Comparison of ENCODE assay signal across 23 mouse cellular contexts in genomic region chr9:58967371-58967770, GRCm38 (mm10).
"Had no signal": no experiment of that assay in that cellular context is flagged by ENCODE, and none has a peak within 500 bp of the region (broad histone marks: within the 10 kb centered on the region; RNA-seq: fewer than 3 reads in every experiment).

No protein-coding gene starts in this region.

- H3K4me1 ChIP-seq: heart, embryonic 12.5 days; hindbrain, embryonic 10.5 days; hindbrain, embryonic 12.5 days; intestine, embryonic 15.5 days; limb, embryonic 13.5 days; limb, embryonic 15.5 days; liver, embryonic 12.5 days had no signal

- DNase-seq: gastrocnemius, adult 2 months; gastrocnemius, postnatal 10 days; gastrocnemius, postnatal 25 days; heart, adult 18-20 months; heart, postnatal 10 days; heart, postnatal 4 days; kidney, adult 11 months; kidney, adult 2 months; kidney, postnatal 10 days; kidney, postnatal 25 days; kidney, postnatal 4 days; left cerebral cortex, postnatal 4 days had no signal

- H3K27me3 ChIP-seq: heart, embryonic 12.5 days; hindbrain, embryonic 12.5 days; intestine, embryonic 15.5 days; limb, embryonic 13.5 days; limb, embryonic 15.5 days; liver, embryonic 12.5 days had no signal

- H3K4me3 ChIP-seq: gastrocnemius, adult 2 months; heart, embryonic 12.5 days; hindbrain, embryonic 10.5 days; hindbrain, embryonic 12.5 days; intestine, embryonic 15.5 days; layer of hippocampus, adult 2 months; left cerebral cortex, adult 2 months; limb, embryonic 13.5 days; limb, embryonic 15.5 days; liver, embryonic 12.5 days had no signal

- H3K9ac ChIP-seq: heart, embryonic 12.5 days; hindbrain, embryonic 12.5 days; hindbrain, embryonic 14.5 days; intestine, embryonic 15.5 days; limb, embryonic 13.5 days; limb, embryonic 15.5 days; liver, embryonic 12.5 days; liver, embryonic 14.5 days had no signal

- H3K27ac ChIP-seq: gastrocnemius, adult 2 months; hindbrain, embryonic 10.5 days; hindbrain, embryonic 12.5 days; hindbrain, embryonic 14.5 days; intestine, embryonic 15.5 days; layer of hippocampus, adult 2 months; left cerebral cortex, adult 2 months; limb, embryonic 13.5 days; limb, embryonic 15.5 days; liver, embryonic 12.5 days; liver, embryonic 14.5 days had no signal

- H3K36me3 ChIP-seq: hindbrain, embryonic 12.5 days; intestine, embryonic 15.5 days; liver, embryonic 12.5 days had no signal

- H3K9me3 ChIP-seq: heart, embryonic 12.5 days; hindbrain, embryonic 10.5 days; hindbrain, embryonic 12.5 days; intestine, embryonic 15.5 days; limb, embryonic 13.5 days; limb, embryonic 15.5 days; liver, embryonic 12.5 days had no signal
